Mouse (Mus musculus): ENCODE measurements around the gene Col8a2. TPM values are rescaled to one million over a fixed set of nuclear protein-coding genes. Genes with fewer than 3 reads are reported as not detected.
A peak's percentile ranks its signal among the peaks of the same experiment; 100 is the strongest.

Col8a2 gene
- polyA plus RNA-seq, 1 experiment from 2014 or later = 12.1 TPM

DNA sequence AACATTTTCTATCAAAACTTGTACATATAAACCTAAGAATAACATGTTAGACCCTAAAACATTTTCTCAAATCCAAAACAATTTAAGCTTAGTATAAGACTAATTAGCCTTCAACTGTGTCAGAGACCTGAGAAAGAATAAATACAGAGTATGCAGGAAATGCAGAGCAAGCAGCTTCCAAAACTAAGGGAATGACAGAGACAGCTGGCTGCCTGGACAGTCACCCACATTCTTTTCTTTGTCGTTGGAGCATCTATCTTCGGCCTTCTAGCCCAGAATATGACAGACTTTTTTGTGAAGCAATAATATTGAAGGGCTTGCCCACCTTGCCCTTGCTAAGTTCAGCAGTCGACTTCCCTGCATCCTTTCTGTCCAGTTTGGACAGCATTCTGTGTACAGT lies 17.3 kb upstream of the Col8a2 start:
- WGBS = 85% methylated on average over 3 of the region's 3 CpGs
- H3K4me3 ChIP-seq = no peak overlapping the region
- H3K4me1 ChIP-seq = no peaks in the 10 kb centered on the region
- peaks cover 21% of the 10 kb centered on the region for H3K36me3 ChIP-seq
- no peak overlapping the region for H3K4me2 ChIP-seq (replicated peaks)
- H3K9me3 ChIP-seq = no peaks in the 10 kb centered on the region
- no peak for ATAC-seq (ENCODE audit: low FRiP score, low read depth)
- H3K9ac ChIP-seq = no peak overlapping the region
- H3K27ac ChIP-seq = no peak overlapping the region
- no peaks in the 10 kb centered on the region for H3K27me3 ChIP-seq (replicated peaks)

DNA sequence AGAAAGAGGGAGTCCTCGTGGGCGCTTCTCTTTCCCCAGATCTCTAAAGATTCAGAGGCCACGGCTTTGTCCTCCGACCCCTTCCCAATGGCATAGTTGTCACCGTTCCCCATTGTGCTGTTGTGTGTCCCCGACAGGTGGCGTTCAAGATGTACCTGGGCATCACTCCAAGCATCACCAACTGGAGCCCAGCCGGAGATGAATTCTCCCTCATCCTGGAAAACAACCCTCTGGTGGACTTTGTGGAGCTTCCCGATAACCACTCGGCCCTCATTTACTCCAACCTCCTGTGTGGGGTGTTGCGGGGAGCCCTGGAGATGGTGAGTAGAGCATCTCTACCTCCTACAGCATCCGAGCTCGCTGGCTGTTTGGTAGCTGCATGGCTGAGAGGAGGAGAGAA lies 12.8 kb upstream of the Col8a2 start:
- no peaks in the 10 kb centered on the region for H3K27me3 ChIP-seq (replicated peaks)
- no peak overlapping the region for H3K27ac ChIP-seq
- 79% methylated on average over 13 of the region's 13 CpGs for WGBS
- peaks cover 9% of the 10 kb centered on the region; the same call in 1 of the 2 replicates for H3K4me1 ChIP-seq
- H3K9ac ChIP-seq = no peak overlapping the region
- peaks cover 33% of the 10 kb centered on the region for H3K36me3 ChIP-seq
- H3K9me3 ChIP-seq = no peaks in the 10 kb centered on the region
- H3K4me3 ChIP-seq = no peak overlapping the region
- ATAC-seq (ENCODE audit: low FRiP score, low read depth) = no peak
- no peak overlapping the region for H3K4me2 ChIP-seq (replicated peaks)

DNA sequence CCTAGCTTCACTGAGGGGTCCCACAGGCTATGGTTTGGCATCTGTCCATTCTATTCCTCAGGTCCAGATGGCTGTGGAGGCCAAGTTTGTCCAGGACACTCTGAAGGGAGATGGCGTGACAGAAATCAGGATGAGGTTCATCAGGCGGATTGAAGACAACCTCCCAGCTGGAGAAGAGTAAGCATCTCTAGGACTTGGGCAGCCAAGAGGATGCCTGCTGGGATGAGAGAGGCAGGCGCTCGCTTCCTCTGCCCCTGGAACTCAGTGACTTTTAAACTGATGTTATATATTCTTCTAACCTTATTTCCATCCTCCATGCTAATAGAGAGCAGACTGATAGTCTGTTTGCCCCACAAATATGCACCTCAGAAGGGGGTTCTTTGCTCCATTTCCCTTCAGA lies 11.5 kb upstream of the Col8a2 start:
- Histone ChIP-seq H3K27me3 (replicated peaks) (no peaks in the 10 kb centered on the region), H3K36me3 (peaks cover 33% of the 10 kb centered on the region), H3K4me3 (no peak overlapping the region), H3K9me3 (no peaks in the 10 kb centered on the region), H3K9ac (no peak overlapping the region), H3K4me2 (replicated peaks) (no peak overlapping the region), H3K4me1 (peaks cover 11% of the 10 kb centered on the region), H3K27ac (no peak overlapping the region)
- 92% methylated on average over 4 of the region's 4 CpGs for WGBS
- ATAC-seq (ENCODE audit: low FRiP score, low read depth) = no peak

DNA sequence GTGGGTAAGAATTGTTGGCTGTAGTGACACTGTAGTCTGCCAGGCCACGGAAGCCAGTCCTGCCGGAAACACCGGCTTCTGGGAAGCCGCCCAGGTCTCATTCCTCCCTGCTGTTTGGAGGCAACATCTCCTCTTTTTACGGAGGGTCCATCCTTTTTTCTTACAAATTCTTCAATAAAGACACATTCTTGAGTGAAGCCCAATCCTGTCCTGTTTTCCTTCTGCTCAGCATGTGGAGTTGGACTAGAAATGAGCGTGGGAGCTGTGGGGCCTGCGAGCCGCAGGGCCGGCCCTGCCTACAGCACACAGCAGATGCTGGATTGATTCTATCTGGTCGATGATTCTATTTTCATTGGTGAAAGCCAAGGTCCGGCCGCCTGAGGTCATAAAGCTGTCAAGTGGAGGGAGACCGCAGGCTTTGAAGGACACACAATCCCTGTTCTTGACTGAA lies 10.9 kb upstream of the Col8a2 start:
- H3K4me1 ChIP-seq = peaks cover 11% of the 10 kb centered on the region
- H3K27me3 ChIP-seq (replicated peaks) = no peaks in the 10 kb centered on the region
- H3K27ac ChIP-seq = no peak overlapping the region
- H3K36me3 ChIP-seq = peaks cover 33% of the 10 kb centered on the region
- ATAC-seq (ENCODE audit: low FRiP score, low read depth) = no peak
- no peak overlapping the region for H3K4me2 ChIP-seq (replicated peaks)
- no peak overlapping the region for H3K9ac ChIP-seq
- H3K9me3 ChIP-seq = no peaks in the 10 kb centered on the region
- 86% methylated on average over 13 of the region's 13 CpGs for WGBS
- no peak overlapping the region for H3K4me3 ChIP-seq

DNA sequence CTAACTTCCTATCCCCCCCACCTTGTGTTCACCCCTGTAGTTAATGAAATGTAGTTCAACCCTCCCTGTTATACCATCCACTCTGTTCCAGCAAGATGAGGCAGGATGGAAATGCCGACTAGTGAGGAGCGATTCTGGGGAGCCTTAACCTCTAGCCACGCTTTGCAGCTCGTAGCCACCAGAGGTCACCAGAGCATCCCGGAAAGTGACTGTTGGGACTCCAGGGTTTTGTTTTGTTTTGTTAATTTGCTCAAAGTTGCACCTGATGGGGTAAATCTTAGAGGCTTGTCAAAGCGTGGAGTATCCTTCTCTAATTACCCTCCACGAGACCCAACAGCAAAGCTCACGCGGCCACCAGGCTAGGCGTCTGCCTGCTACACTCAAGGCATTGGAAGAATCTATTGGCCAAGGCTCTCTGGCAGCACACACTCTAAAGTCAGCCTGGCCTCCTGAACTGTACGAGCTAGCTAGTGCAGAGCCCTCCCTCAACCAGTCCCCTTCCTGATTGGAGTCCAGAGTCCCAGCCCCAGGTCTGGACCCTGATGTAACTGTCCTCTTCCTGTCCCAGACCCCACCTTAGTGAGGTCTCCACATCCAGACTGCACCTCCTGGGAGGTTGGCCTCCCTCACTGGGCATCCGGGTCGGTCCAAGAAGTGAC lies 8.6 kb upstream of the Col8a2 start:
- H3K4me1 ChIP-seq = peaks cover 11% of the 10 kb centered on the region
- H3K4me3 ChIP-seq = no peak overlapping the region
- no peak overlapping the region for H3K27ac ChIP-seq
- no peak overlapping the region for H3K9ac ChIP-seq
- 5% methylated on average over 13 of the region's 13 CpGs for WGBS
- no peaks in the 10 kb centered on the region for H3K9me3 ChIP-seq
- no peak for ATAC-seq (ENCODE audit: low FRiP score, low read depth)
- H3K27me3 ChIP-seq (replicated peaks) = no peaks in the 10 kb centered on the region
- peaks cover 25% of the 10 kb centered on the region for H3K36me3 ChIP-seq
- H3K4me2 ChIP-seq (replicated peaks) = peak overlapping the region; percentile 41

DNA sequence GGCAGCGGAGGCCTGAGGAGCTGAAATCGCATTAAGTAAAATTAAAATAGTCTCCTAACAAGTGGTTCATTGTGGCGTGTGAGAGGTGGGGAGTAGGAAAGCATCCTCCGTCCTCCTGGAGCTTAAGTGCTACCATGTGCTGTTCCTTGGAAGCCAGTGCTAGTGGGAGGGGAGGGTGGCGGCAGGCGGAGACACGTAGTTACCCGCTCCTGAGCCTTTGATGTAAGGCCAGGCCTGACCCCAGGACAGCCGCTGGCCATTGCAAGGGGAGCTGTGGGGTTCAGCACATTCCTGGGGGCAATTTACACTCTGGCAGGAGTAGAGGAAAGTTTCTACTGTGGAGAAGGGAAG lies 8.1 kb upstream of the Col8a2 start:
- ATAC-seq (ENCODE audit: low FRiP score, low read depth) = no peak
- Histone ChIP-seq H3K4me3 (no peak overlapping the region), H3K4me2 (replicated peaks) (peak overlapping the region; percentile 41), H3K27ac (no peak overlapping the region), H3K4me1 (peaks cover 11% of the 10 kb centered on the region), H3K9ac (no peak overlapping the region), H3K27me3 (replicated peaks) (no peaks in the 10 kb centered on the region), H3K9me3 (no peaks in the 10 kb centered on the region), H3K36me3 (peaks cover 20% of the 10 kb centered on the region)
- 27% methylated on average over 9 of the region's 9 CpGs for WGBS

DNA sequence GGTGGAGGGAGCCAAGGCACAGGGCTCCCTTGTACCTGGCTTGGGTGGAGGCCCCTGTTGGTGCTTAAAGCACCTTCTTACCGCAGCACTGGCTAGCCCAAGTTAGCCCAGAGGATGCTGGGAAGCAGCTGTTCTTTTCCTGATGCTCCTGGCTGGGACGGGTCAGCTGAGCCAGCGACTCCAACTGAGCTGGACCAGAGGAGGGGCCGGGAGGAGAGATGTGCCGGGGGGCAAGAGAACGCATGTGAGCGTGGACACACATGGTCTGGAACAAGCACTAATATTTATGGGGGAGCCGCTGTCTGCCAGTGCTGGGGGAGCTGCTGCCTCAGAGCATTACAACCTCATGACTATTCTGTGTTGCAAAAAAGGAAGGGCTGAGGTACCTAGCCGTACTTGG lies 7.6 kb upstream of the Col8a2 start:
- H3K4me2 ChIP-seq (replicated peaks) = no peak overlapping the region; the same call in 1 of the 2 replicates
- WGBS = 51% methylated on average over 9 of the region's 9 CpGs
- H3K4me3 ChIP-seq = no peak overlapping the region
- no peaks in the 10 kb centered on the region for H3K9me3 ChIP-seq
- peaks cover 11% of the 10 kb centered on the region for H3K4me1 ChIP-seq
- H3K27me3 ChIP-seq (replicated peaks) = peaks cover 2% of the 10 kb centered on the region; the same call in 1 of the 2 replicates
- H3K9ac ChIP-seq = no peak overlapping the region
- no peak overlapping the region for H3K27ac ChIP-seq
- no peak for ATAC-seq (ENCODE audit: low FRiP score, low read depth)
- peaks cover 16% of the 10 kb centered on the region for H3K36me3 ChIP-seq

DNA sequence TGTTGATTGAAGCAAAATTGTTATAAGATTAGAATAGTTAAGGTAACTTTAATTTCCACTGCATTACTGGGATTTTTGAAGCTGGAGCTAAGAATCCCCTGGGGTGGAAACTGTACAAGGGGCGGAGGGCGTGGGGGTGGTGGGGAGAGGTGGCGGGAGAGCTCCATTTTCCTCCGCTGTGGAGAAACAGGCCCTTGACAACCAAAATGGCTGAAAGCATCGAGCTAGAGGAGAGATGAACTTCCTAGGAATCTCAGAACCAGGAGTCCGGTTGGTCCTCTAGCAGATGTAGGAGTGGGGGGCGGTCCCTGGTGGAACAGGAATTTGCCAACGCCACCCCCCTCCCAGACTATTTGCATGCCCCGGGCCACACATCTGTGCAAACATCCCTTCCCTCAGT lies 4.9 kb upstream of the Col8a2 start:
- Histone ChIP-seq H3K27me3 (replicated peaks) (peaks cover 22% of the 10 kb centered on the region), H3K27ac (no peak overlapping the region), H3K4me1 (peaks cover 17% of the 10 kb centered on the region), H3K4me2 (replicated peaks) (no peak overlapping the region), H3K36me3 (no peaks in the 10 kb centered on the region), H3K9ac (no peak overlapping the region), H3K4me3 (no peak overlapping the region), H3K9me3 (peaks cover 6% of the 10 kb centered on the region; the same call in 1 of the 2 replicates)
- ATAC-seq (ENCODE audit: low FRiP score, low read depth) = no peak
- WGBS = 72% methylated on average over 9 of the region's 9 CpGs

DNA sequence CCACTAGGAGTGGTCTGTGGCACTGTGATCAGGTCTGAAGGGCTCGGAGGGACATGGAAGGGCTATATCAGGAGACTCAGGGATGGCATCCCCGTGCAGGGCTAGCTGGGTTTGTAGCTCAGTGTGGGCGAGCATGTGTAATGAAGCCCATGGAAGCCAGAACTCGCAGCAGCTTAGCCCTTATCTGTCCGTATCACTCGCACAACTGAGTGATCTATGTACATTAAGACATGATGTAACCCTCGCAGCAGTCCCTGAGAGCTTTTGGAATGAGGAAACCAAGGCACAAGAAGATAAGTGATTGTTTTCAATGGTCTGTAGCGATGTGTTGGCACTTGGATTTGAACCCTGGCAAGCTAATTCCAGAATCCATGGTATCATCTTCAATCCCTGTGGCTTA lies 3.0 kb upstream of the Col8a2 start:
- H3K27ac ChIP-seq = no peak overlapping the region
- 92% methylated on average over 8 of the region's 8 CpGs for WGBS
- H3K9me3 ChIP-seq = peaks cover 6% of the 10 kb centered on the region; the same call in 1 of the 2 replicates
- no peak overlapping the region for H3K9ac ChIP-seq
- ATAC-seq (ENCODE audit: low FRiP score, low read depth) = no peak
- H3K4me1 ChIP-seq = peaks cover 12% of the 10 kb centered on the region
- no peak overlapping the region for H3K4me2 ChIP-seq (replicated peaks)
- H3K36me3 ChIP-seq = no peaks in the 10 kb centered on the region
- H3K27me3 ChIP-seq (replicated peaks) = peaks cover 41% of the 10 kb centered on the region
- no peak overlapping the region for H3K4me3 ChIP-seq

DNA sequence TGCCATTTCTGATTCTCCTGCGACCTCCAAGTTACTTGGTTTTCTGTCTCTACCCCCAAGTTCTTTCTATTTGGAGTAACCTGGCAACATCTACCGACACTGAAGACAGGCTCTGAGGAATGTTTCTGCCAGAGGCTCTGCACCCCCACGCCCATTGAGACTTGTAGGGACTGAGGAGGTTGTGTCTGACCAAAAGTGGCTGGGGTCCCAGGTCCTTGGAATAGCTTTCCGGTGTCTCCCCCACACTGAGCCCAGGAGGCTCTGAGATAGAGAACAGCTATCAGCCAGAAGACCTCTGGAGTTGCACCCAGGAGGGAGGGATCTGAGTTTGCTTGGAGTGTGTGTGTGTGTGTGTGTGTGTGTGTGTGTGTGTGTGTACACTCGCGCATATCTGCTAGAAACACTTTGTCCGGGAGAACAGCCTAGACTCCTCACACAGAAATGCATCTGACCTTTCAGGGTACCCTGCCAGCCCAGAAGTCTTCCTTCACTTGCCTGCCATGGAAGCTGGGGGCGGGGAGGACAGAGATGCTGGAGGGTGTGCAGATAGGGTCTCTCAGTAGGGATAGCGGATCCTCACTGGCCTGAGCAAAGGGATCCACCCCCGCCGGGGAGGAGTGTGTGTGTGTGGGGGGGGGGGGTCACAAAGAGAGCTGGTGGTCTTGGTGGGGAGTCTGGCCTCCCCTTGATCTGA lies 856 bp downstream of the Col8a2 start:
- 44% methylated on average over 11 of the region's 11 CpGs for WGBS
- peaks cover 6% of the 10 kb centered on the region; the same call in 1 of the 2 replicates for H3K9me3 ChIP-seq
- H3K4me3 ChIP-seq = no peak overlapping the region
- peaks cover 8% of the 10 kb centered on the region; the same call in 1 of the 2 replicates for H3K4me1 ChIP-seq
- H3K36me3 ChIP-seq = no peaks in the 10 kb centered on the region
- H3K9ac ChIP-seq = no peak overlapping the region
- peaks cover 52% of the 10 kb centered on the region for H3K27me3 ChIP-seq (replicated peaks)
- no peak overlapping the region for H3K27ac ChIP-seq
- peak overlapping the region; percentile 16; the same call in 1 of the 2 replicates for H3K4me2 ChIP-seq (replicated peaks)
- no peak for ATAC-seq (ENCODE audit: low FRiP score, low read depth)

DNA sequence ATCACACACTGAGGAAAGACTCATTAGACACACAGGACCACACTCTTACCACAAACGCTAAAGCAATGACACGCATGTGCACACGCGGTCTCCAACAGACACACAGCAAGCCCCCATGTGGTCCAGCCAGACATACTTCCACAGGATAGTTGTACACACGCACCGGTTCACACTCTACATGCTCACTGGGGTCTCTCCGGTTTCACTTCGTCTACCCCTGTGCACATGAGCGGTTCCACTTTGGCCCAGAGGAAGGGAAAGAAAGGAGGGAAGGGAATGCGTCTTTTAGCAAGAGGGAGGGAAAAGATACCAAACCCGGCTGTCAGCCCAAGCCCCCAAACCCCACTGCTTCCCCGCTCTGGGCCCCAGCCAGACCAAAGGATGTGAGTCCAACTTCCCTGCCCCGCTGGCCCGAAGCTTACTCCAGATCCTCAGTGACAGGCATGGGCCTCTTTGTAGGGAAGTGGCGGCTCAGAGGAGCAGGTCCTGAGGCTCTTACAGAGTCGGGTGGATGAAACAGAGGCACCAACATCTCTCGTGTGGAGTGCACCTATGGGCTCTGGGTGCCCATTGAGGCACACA lies 1.6 kb downstream of the Col8a2 start:
- peaks cover 56% of the 10 kb centered on the region for H3K27me3 ChIP-seq (replicated peaks)
- H3K9ac ChIP-seq = no peak overlapping the region
- no peak overlapping the region for H3K4me3 ChIP-seq
- no peaks in the 10 kb centered on the region for H3K36me3 ChIP-seq
- H3K4me2 ChIP-seq (replicated peaks) = peak overlapping the region; percentile 16; the same call in 1 of the 2 replicates
- H3K27ac ChIP-seq = no peak overlapping the region
- H3K9me3 ChIP-seq = peaks cover 6% of the 10 kb centered on the region; the same call in 1 of the 2 replicates
- no peak for ATAC-seq (ENCODE audit: low FRiP score, low read depth)
- peaks cover 8% of the 10 kb centered on the region; the same call in 1 of the 2 replicates for H3K4me1 ChIP-seq
- WGBS = 42% methylated on average over 17 of the region's 17 CpGs

DNA sequence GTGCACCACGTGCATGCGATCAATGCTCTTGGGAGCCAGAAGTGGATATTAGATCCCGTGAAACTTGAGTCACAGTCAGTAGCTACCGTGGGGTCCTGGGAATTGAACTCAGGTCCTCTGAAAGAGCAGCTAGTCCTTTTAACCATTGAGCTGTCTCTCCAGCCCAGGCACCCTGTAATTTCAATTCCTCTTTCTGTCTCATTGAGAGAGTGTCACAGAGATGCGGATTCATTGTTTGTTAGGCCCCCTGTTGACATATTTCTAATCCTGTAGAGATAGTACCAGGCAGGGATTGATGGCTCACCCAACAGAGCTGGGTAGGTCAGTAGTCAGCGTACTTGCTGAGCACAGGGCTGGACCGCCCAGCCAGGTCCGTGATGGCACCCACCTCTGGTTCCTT lies 3.7 kb downstream of the Col8a2 start:
- Histone ChIP-seq H3K36me3 (no peaks in the 10 kb centered on the region), H3K9ac (no peak overlapping the region)

More for the DNA sequence above, 3.7 kb downstream of the Col8a2 start:
- 90% methylated on average over 8 of the region's 8 CpGs for WGBS
- Histone ChIP-seq H3K27ac (no peak overlapping the region), H3K4me1 (peaks cover 8% of the 10 kb centered on the region; the same call in 1 of the 2 replicates), H3K27me3 (replicated peaks) (peaks cover 53% of the 10 kb centered on the region), H3K4me2 (replicated peaks) (no peak overlapping the region), H3K9me3 (peaks cover 6% of the 10 kb centered on the region; the same call in 1 of the 2 replicates), H3K4me3 (no peak overlapping the region)
- ATAC-seq (ENCODE audit: low FRiP score, low read depth) = no peak
